ENCODE assay signal across 8 mouse cellular contexts in genomic region chr5:129611060-129611459, GRCm38 (mm10). TPM values are rescaled to one million over a fixed set of nuclear protein-coding genes. Genes with fewer than 3 reads are reported as not detected.
A peak's percentile ranks its signal among the peaks of the same experiment; 100 is the strongest.
DNase-seq lines count a peak whose midpoint lies in the region; ATAC-seq and TF ChIP-seq lines count a peak whose summit lies in the region.
"Had no signal": no experiment of that assay in that cellular context is flagged by ENCODE, and none has a peak within 500 bp of the region (broad histone marks: within the 10 kb centered on the region; RNA-seq: fewer than 3 reads in every experiment).

No protein-coding gene starts in this region.

- H3K4me2 ChIP-seq in hindbrain, embryonic 11.5 days (replicated peaks; ENCODE audit: low read depth, low read length), result no peak overlapping the region
- H3K4me2 ChIP-seq: liver, embryonic 15.5 days had no signal

- DNase-seq in MEL-GATA-1-ER (ENCODE audit: extremely low read depth, low read depth), result peak; percentile 54
- peak; percentile 40 to 48 for DNase-seq in adrenal gland, postnatal 4 days (ENCODE audit: low spot score in 2 of 2)
- peak; percentile 34 for DNase-seq in fibroblast of lung, adult 2 months (ENCODE audit: low read depth)
- peak; percentile 77 for DNase-seq in hindbrain, embryonic 11.5 days (ENCODE audit: low spot score)
- peak; percentile 67 to 75 for DNase-seq in layer of hippocampus, adult 2 months (ENCODE audit: low spot score in 2 of 2)
- DNase-seq in lung, postnatal 36 days, result peak; percentile 77
- DNase-seq in right cerebral cortex, postnatal 14 days, result peak; percentile 80

- no peaks in the 10 kb centered on the region for H3K36me3 ChIP-seq in hindbrain, embryonic 11.5 days (ENCODE audit: control insufficient read depth, insufficient read depth, low read length)
- H3K36me3 ChIP-seq: liver, embryonic 15.5 days had no signal

- H3K27ac ChIP-seq in hindbrain, embryonic 11.5 days (ENCODE audit: low read depth, low read length), result no peak overlapping the region
- H3K27ac ChIP-seq in layer of hippocampus, adult 2 months, result no peak overlapping the region
- H3K27ac ChIP-seq: liver, embryonic 15.5 days had no signal

- no peak for ATAC-seq in hindbrain, embryonic 11.5 days (ENCODE audit: low FRiP score)

- H3K9ac ChIP-seq in hindbrain, embryonic 11.5 days (ENCODE audit: low read depth, low read length), result no peak overlapping the region
- H3K9ac ChIP-seq: liver, embryonic 15.5 days had no signal

- WGBS in hindbrain, embryonic 11.5 days, result 36% methylated on average over 1 of the region's 1 CpGs

- H3K4me3 ChIP-seq in hindbrain, embryonic 11.5 days (ENCODE audit: low read depth, low read length), result no peak overlapping the region
- H3K4me3 ChIP-seq in layer of hippocampus, adult 2 months, result no peak overlapping the region
- H3K4me3 ChIP-seq: liver, embryonic 15.5 days had no signal

- TF ChIP-seq CTCF in layer of hippocampus, adult 2 months (conservative IDR thresholded peaks at IDR 0.05), result peak; percentile 88

- H3K4me1 ChIP-seq in hindbrain, embryonic 11.5 days (replicated peaks; ENCODE audit: control insufficient read depth, insufficient read depth, low read length), result no peaks in the 10 kb centered on the region
- H3K4me1 ChIP-seq: liver, embryonic 15.5 days had no signal

- H3K27me3 ChIP-seq in hindbrain, embryonic 11.5 days (ENCODE audit: control insufficient read depth, insufficient read depth, low read length), result no peaks in the 10 kb centered on the region
- H3K27me3 ChIP-seq: liver, embryonic 15.5 days had no signal

- no peaks in the 10 kb centered on the region for H3K9me3 ChIP-seq in hindbrain, embryonic 11.5 days (ENCODE audit: control insufficient read depth, low read length)
- H3K9me3 ChIP-seq: liver, embryonic 15.5 days had no signal

RNA-seq across cellular contexts. Expression of gene Mmp17, which starts 27.1 kb away (rescaled TPM):
- 1 to 10 TPM; 1.5 to 1.9 TPM for total RNA-seq in adrenal gland, postnatal 4 days (2021)
- 2.7 and 2.9 TPM in 2 replicates for polyA plus RNA-seq in hindbrain, embryonic 11.5 days (2014; fragmentation: Nextera tagmentation; extraction: Ambion mirVana)
- 100 to 1,000 TPM; 126 to 133 TPM for total RNA-seq in layer of hippocampus, adult 2 months (2021)

RNA-seq across cellular contexts. Expression of gene Zfp11, which starts 58.8 kb away (rescaled TPM):
- 1 to 10 TPM; 5.9 to 6.0 TPM for total RNA-seq in adrenal gland, postnatal 4 days (2021)
- 7.4 and 7.5 TPM in 2 replicates for polyA plus RNA-seq in hindbrain, embryonic 11.5 days (2014; fragmentation: Nextera tagmentation; extraction: Ambion mirVana)
- total RNA-seq in layer of hippocampus, adult 2 months (2021), result 1 to 10 TPM; 7.2 to 7.9 TPM

Comparison
In these comparisons a context has a peak if more than half of its experiments do, and no peak if none do; other contexts are left out.
1. RNA of gene Mmp17, which starts 27.1 kb away (total RNA-seq): 126 to 133 TPM in layer of hippocampus, adult 2 months; 1.5 to 1.9 TPM in adrenal gland, postnatal 4 days; every median in the first group is over 10 times any median in the second.
2. Peak in every context shown above with its lines, with median percentiles within 50 percentile points of each other: DNase-seq.